Mouse (Mus musculus) C2C12 (cell line): ENCODE results near the gene Ces5a.

ENCODE experiments used
- CTCF ChIP-seq: IDR thresholded peaks from one replicate; pipeline ENCODE4 v1.5.1; 2011; ENCODE audit not compliant: control insufficient read depth, insufficient read depth, insufficient read length
- FOSL1 ChIP-seq: IDR thresholded peaks from one replicate; pipeline ENCODE4 v1.8.0; 2011; ENCODE audit warnings: mild to moderate bottlenecking, low read length; ENCODE audit not compliant: poor library complexity, insufficient read depth, severe bottlenecking
- MAX ChIP-seq: IDR thresholded peaks from one replicate; pipeline ENCODE4 v1.6.1; 2011; ENCODE audit warnings: mild to moderate bottlenecking, control low read depth

- TF ChIP-seq CTCF (no peak), FOSL1 (no peak), MAX (no peak)
Measured at GRCm38 (mm10) chr8:93564634-93565033, 29.0 kb upstream of the Ces5a start.
